Mouse (Mus musculus) frontal cortex, adult 2 months (tissue): ENCODE data around the gene Ccdc92. TPM values are rescaled to one million over a fixed set of nuclear protein-coding genes. Genes with fewer than 3 reads are reported as not detected.

Source experiments
- DNase-seq, 2 experiments: peaks; one replicate each; pipeline ENCODE4 v3.0.0; 2022; ENCODE audit warnings: low spot score in 1 of 2; ENCODE audit errors: extremely low spot score in 1 of 2
- polyA plus RNA-seq: library from polyadenylated mRNA; depleted of rRNA; stranded (reverse); fragments of >200 nt; gene quantifications from 2 replicates; pipeline ENCODE4 v1.2.3, GENCODE M21; 2012

The Ccdc92 gene
- polyA plus RNA-seq, 1 experiment: 74.4 TPM

- DNase-seq: peak in 1 of 2 experiments; percentile 25
These were observed 761 bp downstream of the Ccdc92 start for GRCm38 (mm10) chr5:124861463-124861862.

GRCm38 (mm10) chr5:124860013-124860412 lies 2.2 kb downstream of the Ccdc92 start:
- no peak for DNase-seq

- DNase-seq: no peak
These were observed 8.0 kb downstream of the Ccdc92 start for GRCm38 (mm10) chr5:124854202-124854601.

GRCm38 (mm10) chr5:124853079-124853478 lies 9.1 kb downstream of the Ccdc92 start:
- DNase-seq: no peak

- DNase-seq: no peak
These were observed 9.9 kb downstream of the Ccdc92 start for GRCm38 (mm10) chr5:124852294-124852693.

GRCm38 (mm10) chr5:124851572-124851971 lies 10.7 kb downstream of the Ccdc92 start:
- DNase-seq: no peak

GRCm38 (mm10) chr5:124848994-124849393 lies 13.2 kb downstream of the Ccdc92 start:
- DNase-seq: no peak

GRCm38 (mm10) chr5:124847014-124847413 lies 15.2 kb downstream of the Ccdc92 start:
- DNase-seq: no peak

- DNase-seq: no peak
These were observed 17.3 kb downstream of the Ccdc92 start for GRCm38 (mm10) chr5:124844929-124845328.

GRCm38 (mm10) chr5:124843386-124843785 lies 18.8 kb downstream of the Ccdc92 start:
- no peak for DNase-seq

- DNase-seq: no peak
These were observed 21.6 kb downstream of the Ccdc92 start for GRCm38 (mm10) chr5:124840669-124841068.

- no peak for DNase-seq
These were observed 22.0 kb downstream of the Ccdc92 start for GRCm38 (mm10) chr5:124840202-124840601.

GRCm38 (mm10) chr5:124836621-124837020 lies 25.6 kb downstream of the Ccdc92 start:
- DNase-seq: peak; percentile 46 to 71

GRCm38 (mm10) chr5:124836075-124836474 lies 26.1 kb downstream of the Ccdc92 start:
- peak in 1 of 2 experiments; percentile 20 for DNase-seq

GRCm38 (mm10) chr5:124835218-124835617 lies 27.0 kb downstream of the Ccdc92 start:
- DNase-seq: peak in 1 of 2 experiments; percentile 23

- DNase-seq: no peak
These were observed 31.9 kb downstream of the Ccdc92 start for GRCm38 (mm10) chr5:124830331-124830730.

GRCm38 (mm10) chr5:124822128-124822894 lies 39.9 kb downstream of the Ccdc92 start:
- DNase-seq: no peak

- DNase-seq: no peak
These were observed 45.2 kb downstream of the Ccdc92 start for GRCm38 (mm10) chr5:124817050-124817449.

- no peak for DNase-seq
These were observed 47.4 kb downstream of the Ccdc92 start for GRCm38 (mm10) chr5:124814797-124815196.

GRCm38 (mm10) chr5:124812466-124812865 lies 49.8 kb downstream of the Ccdc92 start:
- DNase-seq: no peak

GRCm38 (mm10) chr5:124809708-124810366 lies 52.4 kb downstream of the Ccdc92 start:
- peak; percentile 52 to 77 for DNase-seq

- no peak for DNase-seq
These were observed 70.1 kb downstream of the Ccdc92 start for GRCm38 (mm10) chr5:124792112-124792511.
